Mouse (Mus musculus): ENCODE measurements around the gene Ccdc194. TPM values are rescaled to one million over a fixed set of nuclear protein-coding genes. Genes with fewer than 3 reads are reported as not detected.

Gene Ccdc194
- polyA plus RNA-seq, 1 experiment from 2014 or later, result 0.08 TPM

- CTCF ChIA-PET, result interaction anchor here (0.9 to 3.5 kb wide), 4 partner anchors 9 to 36 kb away, joined by 3 to 23 read pairs (median 7); no protein-coding TSS in a partner anchor
- no peak for TF ChIP-seq CTCF (IDR thresholded peaks at IDR 0.05)
- DNase-seq (ENCODE audit: low read depth, low spot score), result no peak
- no peak for ATAC-seq
- in situ Hi-C loops (cut with MboI; ENCODE audit: low pct_unique_long_range_greater_than_20kb), result no loop called here
- H3K27me3 ChIP-seq, result no peaks in the 10 kb centered on the region
- POLR2A ChIA-PET, result interaction anchor here (0.9 kb wide), 1 partner anchor 32 kb away, joined by 3 read pairs; the partner anchor contains the start of gene Mrpl34
Observed at GRCm38 (mm10) chr8:71497077-71497645, 28.4 kb downstream of the Ccdc194 start.

GRCm38 (mm10) chr8:71496481-71496880 lies 29.0 kb downstream of the Ccdc194 start:
- TF ChIP-seq CTCF (IDR thresholded peaks at IDR 0.05), result no peak
- POLR2A ChIA-PET, result interaction anchor here (0.9 to 1.4 kb wide), 3 partner anchors 12 to 31 kb away, joined by 3 to 4 read pairs (median 3); partner anchors contain the start of gene Mrpl34
- CTCF ChIA-PET, result interaction anchor here (0.9 to 3.5 kb wide), 5 partner anchors 9 to 37 kb away, joined by 3 to 23 read pairs (median 3); no protein-coding TSS in a partner anchor
- no peak for DNase-seq (ENCODE audit: low read depth, low spot score)
- H3K27me3 ChIP-seq, result no peaks in the 10 kb centered on the region
- peak; percentile 23 for ATAC-seq
- in situ Hi-C loops (cut with MboI; ENCODE audit: low pct_unique_long_range_greater_than_20kb), result no loop called here

- DNase-seq (ENCODE audit: low read depth, low spot score), result no peak
- in situ Hi-C loops (cut with MboI; ENCODE audit: low pct_unique_long_range_greater_than_20kb), result no loop called here
- no peaks in the 10 kb centered on the region for H3K27me3 ChIP-seq
- CTCF ChIA-PET, result interaction anchor here (0.7 to 3.5 kb wide), 10 partner anchors 10 to 91 kb away, joined by 3 to 23 read pairs (median 4); partner anchors contain the start of gene Ccdc194
- TF ChIP-seq CTCF (IDR thresholded peaks at IDR 0.05), result no peak
- ATAC-seq, result no peak
- POLR2A ChIA-PET, result interaction anchor here (1.3 to 1.4 kb wide), 2 partner anchors 12 to 23 kb away, joined by 3 to 4 read pairs; no protein-coding TSS in a partner anchor
Observed at GRCm38 (mm10) chr8:71495811-71496210, 29.7 kb downstream of the Ccdc194 start.

DNA sequence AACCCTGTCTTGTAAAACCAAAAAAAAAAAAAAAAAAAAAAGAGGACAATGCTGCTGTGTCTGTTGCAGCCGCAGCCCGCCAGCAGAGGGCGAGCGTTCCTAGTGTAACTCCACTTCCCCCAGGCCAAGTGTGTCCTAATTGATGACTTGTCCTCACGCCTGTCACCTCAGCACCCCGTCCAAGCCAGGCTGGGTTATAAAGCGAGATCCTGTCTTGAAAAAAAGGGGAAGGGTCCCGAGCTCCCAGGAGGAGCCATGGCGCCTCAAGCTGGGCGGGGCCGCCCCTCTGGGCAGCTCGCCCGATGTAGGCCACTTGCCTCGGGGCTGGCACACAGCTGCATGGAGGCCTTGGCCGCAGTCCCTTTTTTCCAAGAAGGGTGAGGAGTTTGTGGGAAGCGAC lies 30.5 kb downstream of the Ccdc194 start:
- ChIA-PET CTCF (interaction anchor here (0.6 to 3.5 kb wide), 10 partner anchors 10 to 90 kb away, joined by 3 to 23 read pairs (median 3); partner anchors contain the start of gene Ccdc194), POLR2A (interaction anchor here (0.7 to 1.4 kb wide), 2 partner anchors 13 to 107 kb away, joined by 3 read pairs; no protein-coding TSS in a partner anchor)
- ATAC-seq, result peak; percentile 27
- in situ Hi-C loops (cut with MboI; ENCODE audit: low pct_unique_long_range_greater_than_20kb), result no loop called here
- TF ChIP-seq CTCF (IDR thresholded peaks at IDR 0.05), result no peak
- H3K27me3 ChIP-seq, result no peaks in the 10 kb centered on the region
- no peak for DNase-seq (ENCODE audit: low read depth, low spot score)

DNA sequence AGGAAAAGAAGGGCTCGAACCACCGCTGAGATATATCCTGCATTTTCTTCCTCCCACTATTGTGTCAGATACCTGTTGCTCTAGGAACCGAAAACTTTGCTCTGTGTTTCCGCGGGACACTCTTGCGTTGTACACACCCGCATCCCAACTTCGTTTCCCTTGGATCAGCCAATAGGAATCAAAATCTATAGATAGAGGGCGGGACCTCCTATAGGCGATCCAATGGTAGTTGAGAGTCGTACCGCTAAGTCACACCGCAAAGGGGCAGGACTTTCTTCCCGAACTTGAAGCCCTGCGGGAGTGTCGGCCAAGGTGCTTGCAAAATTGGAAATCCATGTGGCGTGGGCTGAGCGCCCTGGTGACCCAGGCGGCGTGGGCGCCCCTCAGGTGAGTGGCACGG lies 37.1 kb downstream of the Ccdc194 start:
- ATAC-seq (peak; percentile 65), DNase-seq (ENCODE audit: low read depth, low spot score) (peak; percentile 88)
- H3K27me3 ChIP-seq, result no peaks in the 10 kb centered on the region
- no peak for TF ChIP-seq CTCF (IDR thresholded peaks at IDR 0.05)
- in situ Hi-C loops (cut with MboI; ENCODE audit: low pct_unique_long_range_greater_than_20kb), result loop anchor here (5.0 kb wide), 1 partner anchor 34 kb away; no protein-coding TSS in a partner anchor
- ChIA-PET CTCF (interaction anchor here (0.7 to 2.0 kb wide), 3 partner anchors 11 to 30 kb away, joined by 3 to 7 read pairs (median 3); no protein-coding TSS in a partner anchor), POLR2A (interaction anchor here (0.7 to 1.9 kb wide), 5 partner anchors 11 to 37 kb away, joined by 3 to 6 read pairs (median 4); partner anchors contain the start of genes Ccdc194 and Dda1)

DNA sequence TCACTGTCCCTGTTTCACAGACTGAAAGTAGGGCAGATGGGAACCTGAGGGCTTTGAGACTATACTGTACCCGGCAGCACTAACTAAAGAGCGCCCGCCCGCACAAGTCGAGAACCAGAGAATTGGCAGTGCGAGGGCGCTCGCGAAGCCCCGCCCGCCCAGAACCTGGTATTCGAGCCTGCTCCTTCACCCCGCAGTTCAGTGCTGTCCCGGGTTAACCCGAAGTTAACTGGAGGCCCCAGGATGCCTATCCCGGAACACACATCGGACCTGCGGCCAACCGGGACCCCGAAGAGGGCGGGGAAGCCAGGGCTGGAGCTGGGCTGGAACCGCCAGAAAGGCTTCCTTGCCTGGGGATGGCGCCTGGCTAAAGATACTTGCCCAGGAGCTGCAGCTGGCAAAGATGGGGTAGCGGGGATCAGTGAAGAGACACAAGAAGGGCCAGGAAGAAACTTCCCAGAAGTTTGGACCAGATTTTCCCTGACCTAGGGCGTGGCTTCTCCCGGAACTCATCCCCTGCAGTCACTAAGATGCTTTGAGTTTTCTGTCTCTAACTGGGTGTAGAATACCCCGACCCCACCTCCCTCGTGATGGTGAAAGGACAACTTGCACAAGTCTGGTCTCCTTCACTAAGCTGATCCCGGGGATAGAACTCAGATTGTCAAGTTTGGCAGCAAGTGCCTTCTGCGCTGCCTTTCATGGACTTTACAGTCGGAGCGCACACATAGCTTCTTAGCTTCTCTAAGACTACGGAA lies 37.6 kb downstream of the Ccdc194 start, which contains the start of gene Gtpbp3:
Gene Gtpbp3, plus strand, starts transcription at position 413 of the 755 bp plus-strand sequence.
- in situ Hi-C loops (cut with MboI; ENCODE audit: low pct_unique_long_range_greater_than_20kb), result loop anchor here (5.0 kb wide), 1 partner anchor 34 kb away; no protein-coding TSS in a partner anchor

GRCm38 (mm10) chr8:71486136-71486529 lies 39.4 kb downstream of the Ccdc194 start:
- H3K27me3 ChIP-seq, result no peaks in the 10 kb centered on the region
- ChIA-PET CTCF (interaction anchor here (0.8 to 1.5 kb wide), 3 partner anchors 9 to 33 kb away, joined by 3 to 5 read pairs (median 3); no protein-coding TSS in a partner anchor), POLR2A (interaction anchor here (0.6 to 2.3 kb wide), 4 partner anchors 10 to 30 kb away, joined by 3 to 7 read pairs (median 4); no protein-coding TSS in a partner anchor)
- in situ Hi-C loops (cut with MboI; ENCODE audit: low pct_unique_long_range_greater_than_20kb), result loop anchor here (5.0 kb wide), 1 partner anchor 36 kb away; no protein-coding TSS in a partner anchor
- DNase-seq (ENCODE audit: low read depth, low spot score) (no peak), ATAC-seq (no peak)
- no peak for TF ChIP-seq CTCF (IDR thresholded peaks at IDR 0.05)

More for the DNA sequence above, 37.6 kb downstream of the Ccdc194 start, which contains the start of gene Gtpbp3:
- CTCF ChIA-PET, result interaction anchor here (1.2 to 2.0 kb wide), 2 partner anchors 10 to 15 kb away, joined by 3 to 7 read pairs; no protein-coding TSS in a partner anchor
- DNase-seq (ENCODE audit: low read depth, low spot score), result no peak
- peak; percentile 48 for ATAC-seq
- POLR2A ChIA-PET, result interaction anchor here (0.7 to 1.9 kb wide), 4 partner anchors 10 to 37 kb away, joined by 3 to 6 read pairs (median 4); partner anchors contain the start of genes Ccdc194 and Dda1
- TF ChIP-seq CTCF (IDR thresholded peaks at IDR 0.05), result no peak
- H3K27me3 ChIP-seq, result no peaks in the 10 kb centered on the region

DNA sequence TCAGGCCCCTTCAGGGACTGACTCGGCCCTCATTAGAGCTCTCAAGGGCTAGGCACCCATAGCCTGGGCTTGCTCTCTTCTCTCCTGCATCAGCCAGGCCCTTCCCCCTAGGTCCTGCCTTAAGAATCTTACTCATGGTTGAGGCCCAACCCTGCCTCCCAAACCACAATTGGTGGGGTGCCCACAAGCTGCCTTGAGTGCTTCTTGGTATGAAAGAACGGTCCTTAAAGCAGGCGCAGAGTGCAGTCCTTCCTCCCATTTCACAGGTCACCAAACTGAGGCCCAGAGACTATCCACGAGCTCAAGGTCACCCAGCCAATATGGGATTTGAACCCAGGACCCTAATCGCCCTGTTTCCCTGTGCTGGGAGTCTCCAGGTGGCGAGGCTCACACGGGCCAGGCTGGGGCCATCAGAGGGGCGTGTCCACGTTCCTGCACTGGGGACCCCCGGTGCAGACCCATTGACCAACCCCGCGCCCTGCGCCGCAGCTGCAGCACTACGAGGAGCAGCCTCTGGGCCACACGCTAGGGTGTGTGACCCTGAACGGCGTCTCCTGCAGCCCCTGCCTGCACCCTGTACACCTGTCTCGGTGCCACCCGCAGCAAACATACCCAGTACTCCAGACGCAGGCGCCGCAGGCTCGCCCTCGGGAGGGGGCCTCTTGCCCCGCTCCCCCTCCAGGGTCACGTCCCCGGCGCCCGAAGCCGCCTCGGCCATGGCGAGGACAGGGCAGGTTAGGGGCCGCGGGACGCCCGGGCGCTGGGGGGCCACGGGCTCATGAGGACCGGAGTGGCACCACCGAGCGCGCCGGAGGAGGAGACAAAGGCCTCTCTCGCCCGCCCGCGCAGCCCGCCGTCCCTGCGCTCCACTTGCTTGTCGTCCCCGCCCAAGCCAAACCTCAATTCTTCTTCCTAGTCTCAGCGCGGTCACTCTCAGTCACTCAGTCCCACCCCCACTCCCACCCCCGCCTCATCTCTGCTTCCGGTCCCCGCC lies 40.1 kb downstream of the Ccdc194 start, which contains the start of gene Ano8:
Gene Ano8, minus strand, starts transcription at position 822 of the 994 bp plus-strand sequence.
- POLR2A ChIA-PET, result interaction anchor here (0.7 to 2.3 kb wide), 4 partner anchors 9 to 1718 kb away, joined by 3 to 7 read pairs (median 4); no protein-coding TSS in a partner anchor
- H3K27me3 ChIP-seq, result no peaks in the 10 kb centered on the region
- in situ Hi-C loops (cut with MboI; ENCODE audit: low pct_unique_long_range_greater_than_20kb), result loop anchor here (5.0 kb wide), 1 partner anchor 37 kb away; no protein-coding TSS in a partner anchor
- DNase-seq (ENCODE audit: low read depth, low spot score) (no peak), ATAC-seq (peak; percentile 58)
- TF ChIP-seq CTCF (IDR thresholded peaks at IDR 0.05), result no peak
- CTCF ChIA-PET, result interaction anchor here (1.0 to 1.5 kb wide), 3 partner anchors 10 to 33 kb away, joined by 4 to 5 read pairs (median 5); partner anchors contain the start of gene Mrpl34

Data from Patski (cell line).